Mouse (Mus musculus) liver, embryonic 16.5 days (tissue): ENCODE results near the gene Rapgef2. TPM values are rescaled to one million over a fixed set of nuclear protein-coding genes. Genes with fewer than 3 reads are reported as not detected.
A peak's percentile ranks its signal among the peaks of the same experiment; 100 is the strongest.

Experiments used
- ATAC-seq: fragments of 200-750 bp; cut with Nextera tagmentation; 2 replicates; pipeline ENCODE4 v1.8.0; 2017; ENCODE audit warnings: low read depth, mild to moderate bottlenecking, moderate number of reproducible peaks, moderate library complexity
- H3K27ac ChIP-seq: fragments of 300-500 bp; sonication (generic); 2 replicates; pipeline ENCODE4 v1.5.1; 2014; ENCODE audit warnings: mild to moderate bottlenecking, low read length
- H3K27me3 ChIP-seq: fragments of 300-500 bp; sonication (generic); 2 replicates; pipeline ENCODE4 v1.6.1; 2014; ENCODE audit warnings: low read depth, low read length, mixed read lengths; ENCODE audit not compliant: control insufficient read depth, insufficient read depth
- H3K36me3 ChIP-seq: fragments of 300-500 bp; sonication (generic); 2 replicates; pipeline ENCODE4 v1.6.1; 2014; ENCODE audit warnings: mild to moderate bottlenecking; ENCODE audit not compliant: control insufficient read depth, insufficient read depth
- H3K4me1 ChIP-seq: fragments of 300-500 bp; sonication (generic); 2 replicates; pipeline ENCODE4 v1.6.1; 2014; ENCODE audit warnings: low read depth, low read length, mixed read lengths; ENCODE audit not compliant: control insufficient read depth
- H3K4me2 ChIP-seq: fragments of 300-500 bp; sonication (generic); 2 replicates; pipeline ENCODE4 v1.6.1; 2014; ENCODE audit warnings: low read depth, low read length, mixed read lengths
- H3K4me3 ChIP-seq: fragments of 300-500 bp; sonication (generic); 2 replicates; pipeline ENCODE4 v1.5.1; 2014; ENCODE audit warnings: low read depth, mild to moderate bottlenecking, low read length
- H3K9ac ChIP-seq: fragments of 300-500 bp; sonication (generic); 2 replicates; pipeline ENCODE4 v1.6.1; 2014; ENCODE audit warnings: low read depth, low read length
- H3K9me3 ChIP-seq: fragments of 300-500 bp; sonication (generic); replicated peaks from 2 replicates; pipeline ENCODE4 v1.6.1; 2016; ENCODE audit warnings: low read length; ENCODE audit not compliant: control insufficient read depth
- WGBS: fragments of 180-500 bp; shearing (Covaris S2); extraction: QIAGEN DNeasy Blood & Tissue Kit; methylation state at CpG from one replicate; pipeline ENCODE4 v1.1.7; 2014; ENCODE audit not compliant: insufficient replicate concordance; 5-methylcytosine and 5-hydroxymethylcytosine counted together
- polyA plus RNA-seq: library from polyadenylated mRNA; unstranded; fragments of >200 nt; fragmentation: Nextera tagmentation; extraction: Ambion mirVana; gene quantifications from 2 replicates; pipeline ENCODE4 v1.2.1, GENCODE M21; 2015

The Rapgef2 gene
- polyA plus RNA-seq, 1 experiment from 2014 or later, result 1.4 TPM

GRCm38 (mm10) chr3:79308605-79309004, 22.3 kb upstream of the Rapgef2 start:
- Histone ChIP-seq H3K4me3 (no peak overlapping the region), H3K9ac (no peak overlapping the region), H3K4me1 (no peaks in the 10 kb centered on the region), H3K27me3 (no peaks in the 10 kb centered on the region), H3K27ac (no peak overlapping the region), H3K9me3 (no peaks in the 10 kb centered on the region), H3K36me3 (no peaks in the 10 kb centered on the region), H3K4me2 (no peak overlapping the region)
- no peak for ATAC-seq
- 62% methylated on average over 4 of the region's 4 CpGs for WGBS

GRCm38 (mm10) chr3:79299401-79299800, 13.1 kb upstream of the Rapgef2 start:
- no peak overlapping the region for H3K4me2 ChIP-seq
- no peaks in the 10 kb centered on the region for H3K27me3 ChIP-seq
- 77% methylated on average over 15 of the region's 15 CpGs for WGBS
- ATAC-seq, result no peak
- no peak overlapping the region for H3K27ac ChIP-seq
- no peak overlapping the region for H3K4me3 ChIP-seq
- H3K36me3 ChIP-seq, result no peaks in the 10 kb centered on the region
- no peak overlapping the region for H3K9ac ChIP-seq
- no peaks in the 10 kb centered on the region for H3K4me1 ChIP-seq
- no peaks in the 10 kb centered on the region for H3K9me3 ChIP-seq

- Histone ChIP-seq H3K27ac (no peak overlapping the region), H3K4me2 (no peak overlapping the region), H3K27me3 (no peaks in the 10 kb centered on the region), H3K9me3 (no peaks in the 10 kb centered on the region), H3K36me3 (no peaks in the 10 kb centered on the region), H3K4me3 (no peak overlapping the region), H3K9ac (no peak overlapping the region), H3K4me1 (no peaks in the 10 kb centered on the region)
- ATAC-seq, result no peak
- 66% methylated on average over 4 of the region's 4 CpGs for WGBS
These were observed 11.0 kb upstream of the Rapgef2 start for GRCm38 (mm10) chr3:79297281-79297680.

GRCm38 (mm10) chr3:79296586-79296985, 10.3 kb upstream of the Rapgef2 start:
- no peak for ATAC-seq
- no peaks in the 10 kb centered on the region for H3K9me3 ChIP-seq
- H3K27ac ChIP-seq, result no peak overlapping the region
- H3K9ac ChIP-seq, result no peak overlapping the region
- no peaks in the 10 kb centered on the region for H3K4me1 ChIP-seq
- 61% methylated on average over 3 of the region's 3 CpGs for WGBS
- H3K4me2 ChIP-seq, result no peak overlapping the region
- H3K36me3 ChIP-seq, result no peaks in the 10 kb centered on the region
- no peaks in the 10 kb centered on the region for H3K27me3 ChIP-seq
- no peak overlapping the region for H3K4me3 ChIP-seq

GRCm38 (mm10) chr3:79296049-79296448, 9.7 kb upstream of the Rapgef2 start:
- no peaks in the 10 kb centered on the region for H3K9me3 ChIP-seq
- H3K36me3 ChIP-seq, result no peaks in the 10 kb centered on the region
- H3K4me1 ChIP-seq, result no peaks in the 10 kb centered on the region
- H3K9ac ChIP-seq, result no peak overlapping the region
- no peak for ATAC-seq
- no peak overlapping the region for H3K27ac ChIP-seq
- H3K4me2 ChIP-seq, result no peak overlapping the region
- no peak overlapping the region for H3K4me3 ChIP-seq
- no peaks in the 10 kb centered on the region for H3K27me3 ChIP-seq
- WGBS, result 42% methylated on average over 5 of the region's 5 CpGs

- no peaks in the 10 kb centered on the region for H3K4me1 ChIP-seq
- no peaks in the 10 kb centered on the region for H3K9me3 ChIP-seq
- 66% methylated on average over 3 of the region's 3 CpGs for WGBS
- no peak for ATAC-seq
- no peak overlapping the region for H3K27ac ChIP-seq
- no peak overlapping the region for H3K4me3 ChIP-seq
- no peaks in the 10 kb centered on the region for H3K36me3 ChIP-seq
- no peaks in the 10 kb centered on the region for H3K27me3 ChIP-seq
- H3K9ac ChIP-seq, result no peak overlapping the region
- no peak overlapping the region for H3K4me2 ChIP-seq
These were observed 8.4 kb upstream of the Rapgef2 start for GRCm38 (mm10) chr3:79294701-79295100.

GRCm38 (mm10) chr3:79293023-79293422, 6.7 kb upstream of the Rapgef2 start:
- no peaks in the 10 kb centered on the region for H3K36me3 ChIP-seq
- 47% methylated on average over 4 of the region's 4 CpGs for WGBS
- H3K27ac ChIP-seq, result no peak overlapping the region
- H3K4me3 ChIP-seq, result no peak overlapping the region
- no peak overlapping the region for H3K9ac ChIP-seq
- H3K27me3 ChIP-seq, result peaks cover 10% of the 10 kb centered on the region
- ATAC-seq, result no peak
- H3K4me2 ChIP-seq, result no peak overlapping the region
- no peaks in the 10 kb centered on the region for H3K4me1 ChIP-seq
- H3K9me3 ChIP-seq, result no peaks in the 10 kb centered on the region

- Histone ChIP-seq H3K36me3 (no peaks in the 10 kb centered on the region), H3K27ac (no peak overlapping the region), H3K4me3 (no peak overlapping the region), H3K4me2 (no peak overlapping the region), H3K4me1 (peaks cover 5% of the 10 kb centered on the region), H3K9ac (no peak overlapping the region), H3K9me3 (no peaks in the 10 kb centered on the region), H3K27me3 (peaks cover 40% of the 10 kb centered on the region)
- WGBS, result 54% methylated on average over 3 of the region's 3 CpGs
- ATAC-seq, result no peak
These were observed 2.7 kb upstream of the Rapgef2 start for GRCm38 (mm10) chr3:79289050-79289449.

- no peak for ATAC-seq
These were observed 1.6 kb upstream of the Rapgef2 start for GRCm38 (mm10) chr3:79287699-79288458.

More at GRCm38 (mm10) chr3:79287699-79288458, 1.6 kb upstream of the Rapgef2 start:
- WGBS, result 7% methylated on average over 17 of the region's 17 CpGs
- Histone ChIP-seq H3K4me2 (peak overlapping the region; percentile 79), H3K4me3 (peak overlapping the region; percentile 73), H3K27ac (no peak overlapping the region; the same call in 1 of the 2 replicates), H3K36me3 (no peaks in the 10 kb centered on the region), H3K9me3 (no peaks in the 10 kb centered on the region), H3K27me3 (peaks cover 40% of the 10 kb centered on the region), H3K4me1 (peaks cover 5% of the 10 kb centered on the region), H3K9ac (peak overlapping the region; percentile 58; the same call in 1 of the 2 replicates)
